9 mouse cellular contexts compared by ENCODE assay signal in genomic region chr3:7755445-7755844, GRCm38 (mm10).
DNase-seq lines count a peak whose midpoint lies in the region; ATAC-seq and TF ChIP-seq lines count a peak whose summit lies in the region.
"Had no signal": no experiment of that assay in that cellular context is flagged by ENCODE, and none has a peak within 500 bp of the region (broad histone marks: within the 10 kb centered on the region; RNA-seq: fewer than 3 reads in every experiment).

No protein-coding gene starts in this region.

- H3K27me3 ChIP-seq in kidney, postnatal 0 days (ENCODE audit: insufficient read depth, low read length) = no peaks in the 10 kb centered on the region
- no peaks in the 10 kb centered on the region for H3K27me3 ChIP-seq in kidney, adult 2 months (replicated peaks; ENCODE audit: control insufficient read depth, insufficient read depth, low read length)
- no peaks in the 10 kb centered on the region for H3K27me3 ChIP-seq in lung, embryonic 16.5 days (ENCODE audit: control insufficient read depth, insufficient read depth, low read depth, low read length)
- H3K27me3 ChIP-seq: midbrain, embryonic 12.5 days had no signal

- peak; percentile 52 for DNase-seq in kidney, postnatal 0 days (ENCODE audit: low spot score)
- no peak for DNase-seq in kidney, adult 2 months
- DNase-seq in adrenal gland, adult (ENCODE audit: inconsistent age in 2 of 2, low spot score in 1 of 2) = peak; percentile 36 to 87
- no peak for DNase-seq in right cerebral cortex, adult 2 months (ENCODE audit: low spot score in 2 of 2)
- no peak for DNase-seq in T-cell, adult 2 months (ENCODE audit: low spot score)
- no peak for DNase-seq in left cerebral cortex, adult 2 months (ENCODE audit: extremely low spot score in 1 of 2, low spot score in 2 of 2)

- no peaks in the 10 kb centered on the region for H3K36me3 ChIP-seq in kidney, postnatal 0 days (ENCODE audit: insufficient read depth, low read length)
- H3K36me3 ChIP-seq in kidney, adult 2 months (ENCODE audit: control insufficient read depth, insufficient read depth, low read length) = no peaks in the 10 kb centered on the region
- H3K36me3 ChIP-seq in lung, embryonic 16.5 days (ENCODE audit: control insufficient read depth, insufficient read depth, low read length) = no peaks in the 10 kb centered on the region
- H3K36me3 ChIP-seq: midbrain, embryonic 12.5 days had no signal

- WGBS in kidney, postnatal 0 days = 34% methylated on average over 4 of the region's 4 CpGs
- 35% methylated on average over 4 of the region's 4 CpGs for WGBS in kidney, adult 2 months
- 23% methylated on average over 4 of the region's 4 CpGs for WGBS in lung, embryonic 16.5 days

- no peak for TF ChIP-seq POLR2A in kidney, adult 2 months (IDR thresholded peaks at IDR 0.05; ENCODE audit: low read depth, low read length)

- peak; percentile 40; the same call in 1 of the 2 replicates for ATAC-seq in kidney, postnatal 0 days (replicated peaks; ENCODE audit: low FRiP score, low read depth)
- ATAC-seq in granulocyte monocyte progenitor cell, adult 5-6 weeks (replicated peaks; ENCODE audit: poor library complexity, severe bottlenecking) = peak; percentile 98
- ATAC-seq in lung, embryonic 16.5 days (ENCODE audit: low read depth) = peak; percentile 69; the same call in 1 of the 2 replicates

- no peak overlapping the region for H3K4me2 ChIP-seq in kidney, postnatal 0 days (ENCODE audit: low read length)
- H3K4me2 ChIP-seq in lung, embryonic 16.5 days (ENCODE audit: low read depth, low read length) = no peak overlapping the region
- H3K4me2 ChIP-seq: midbrain, embryonic 12.5 days had no signal

- intact Hi-C loops in left cerebral cortex, adult 2 months (cut with DNase I) = no loop called here

- no peaks in the 10 kb centered on the region for H3K9me3 ChIP-seq in kidney, postnatal 0 days (replicated peaks; ENCODE audit: low read length)
- H3K9me3 ChIP-seq in lung, embryonic 16.5 days (ENCODE audit: control insufficient read depth, low read length) = no peaks in the 10 kb centered on the region
- H3K9me3 ChIP-seq: midbrain, embryonic 12.5 days had no signal

- no peak overlapping the region for H3K27ac ChIP-seq in kidney, postnatal 0 days
- no peak overlapping the region for H3K27ac ChIP-seq in kidney, adult 2 months (ENCODE audit: insufficient read depth, low read depth, low read length)
- H3K27ac ChIP-seq in lung, embryonic 16.5 days (ENCODE audit: low read length) = no peak overlapping the region
- no peak overlapping the region for H3K27ac ChIP-seq in left cerebral cortex, adult 2 months
- H3K27ac ChIP-seq: midbrain, embryonic 12.5 days had no signal

- no peak for TF ChIP-seq CTCF in kidney, postnatal 0 days (IDR thresholded peaks at IDR 0.05; ENCODE audit: low read depth)
- TF ChIP-seq CTCF in kidney, adult 2 months (conservative IDR thresholded peaks at IDR 0.05; ENCODE audit: insufficient read depth, insufficient read length, low read depth, low read length) = no peak
- TF ChIP-seq CTCF in left cerebral cortex, adult 2 months (IDR thresholded peaks at IDR 0.05) = no peak

- no peak overlapping the region for H3K9ac ChIP-seq in kidney, postnatal 0 days (ENCODE audit: low read depth, low read length)
- no peak overlapping the region for H3K9ac ChIP-seq in lung, embryonic 16.5 days (ENCODE audit: low read length)
- H3K9ac ChIP-seq: midbrain, embryonic 12.5 days had no signal

- H3K4me3 ChIP-seq in kidney, postnatal 0 days (replicated peaks; ENCODE audit: low read depth, low read length) = no peak overlapping the region
- no peak overlapping the region for H3K4me3 ChIP-seq in kidney, adult 2 months (ENCODE audit: insufficient read depth, low read depth, low read length)
- no peak overlapping the region for H3K4me3 ChIP-seq in lung, embryonic 16.5 days (ENCODE audit: low read length)
- no peak overlapping the region for H3K4me3 ChIP-seq in left cerebral cortex, adult 2 months
- H3K4me3 ChIP-seq: midbrain, embryonic 12.5 days had no signal

- H3K4me1 ChIP-seq in kidney, postnatal 0 days (replicated peaks; ENCODE audit: insufficient read depth, low read length) = no peaks in the 10 kb centered on the region
- H3K4me1 ChIP-seq in kidney, adult 2 months (ENCODE audit: control insufficient read depth, insufficient read depth, low read length) = no peaks in the 10 kb centered on the region
- H3K4me1 ChIP-seq in lung, embryonic 16.5 days (replicated peaks; ENCODE audit: control insufficient read depth, insufficient read depth, low read length) = no peaks in the 10 kb centered on the region
- H3K4me1 ChIP-seq: midbrain, embryonic 12.5 days had no signal

Comparison
In these comparisons a context has a peak if more than half of its experiments do, and no peak if none do; other contexts are left out.
1. DNase-seq: peak in kidney, postnatal 0 days (single experiment) and adrenal gland, adult (2 of 2); none in kidney, adult 2 months (single experiment), right cerebral cortex, adult 2 months (0 of 2), T-cell, adult 2 months (single experiment) and left cerebral cortex, adult 2 months (0 of 2).
2. ATAC-seq: peak in every context shown above with its lines; median percentile 98 in granulocyte monocyte progenitor cell, adult 5-6 weeks; 69 in lung, embryonic 16.5 days; 40 in kidney, postnatal 0 days.